Mouse (Mus musculus) spleen, adult 2 months (tissue): ENCODE data around the gene Khdc1b. TPM values are rescaled to one million over a fixed set of nuclear protein-coding genes. Genes with fewer than 3 reads are reported as not detected.

Experiments used
- DNase-seq, 2 experiments: peaks; one replicate each; pipeline versions ENCODE4 v3.0.0 to v3.0.0-alpha.2; 2012 to 2021; ENCODE audit warnings: low spot score in 2 of 2, low read depth in 1 of 2
- H3K27ac ChIP-seq: fragments of 200-500 bp; 2 replicates; pipeline ENCODE4 v1.5.1; 2012; ENCODE audit warnings: low read length, inconsistent platforms; ENCODE audit not compliant: insufficient read depth
- H3K27me3 ChIP-seq: fragments of 200-500 bp; 2 replicates; pipeline ENCODE4 v1.6.1; 2012; ENCODE audit warnings: mild to moderate bottlenecking, moderate library complexity, low read length, inconsistent platforms; ENCODE audit not compliant: control insufficient read depth, insufficient read depth
- H3K36me3 ChIP-seq: fragments of 200-500 bp; 2 replicates; pipeline ENCODE4 v1.6.1; 2012; ENCODE audit warnings: mild to moderate bottlenecking, low read length, inconsistent platforms; ENCODE audit not compliant: control insufficient read depth, insufficient read depth
- H3K4me1 ChIP-seq: fragments of 200-500 bp; 2 replicates; pipeline ENCODE4 v1.6.1; 2011; ENCODE audit warnings: inconsistent platforms; ENCODE audit not compliant: control insufficient read depth, insufficient read depth, insufficient read length
- H3K4me3 ChIP-seq: fragments of 200-500 bp; 2 replicates; pipeline ENCODE4 v1.5.1; 2011; ENCODE audit warnings: mild to moderate bottlenecking, inconsistent platforms; ENCODE audit not compliant: insufficient read depth, insufficient read length; ENCODE audit errors: extremely low read depth
- CTCF ChIP-seq: fragments of 200-500 bp; IDR thresholded peaks from 2 replicates; pipeline ENCODE4 v1.5.1; 2011; ENCODE audit warnings: mild to moderate bottlenecking, inconsistent platforms; ENCODE audit not compliant: insufficient read depth, insufficient read length, insufficient replicate concordance; ENCODE audit errors: extremely low read depth
- POLR2A ChIP-seq: fragments of 200-500 bp; IDR thresholded peaks from 2 replicates; pipeline ENCODE4 v1.6.1; 2011; ENCODE audit warnings: low read depth, low read length, inconsistent platforms
- WGBS: fragments of 180-500 bp; shearing (Covaris S2); methylation state at CpG from one replicate; pipeline ENCODE4 v1.1.7; 2018; 5-methylcytosine and 5-hydroxymethylcytosine counted together
- polyA plus RNA-seq: library from polyadenylated mRNA; depleted of rRNA; stranded (reverse); fragments of >200 nt; gene quantifications from 2 replicates; pipeline ENCODE4 v1.2.3, GENCODE M21; 2012

Khdc1b gene
- polyA plus RNA-seq, 1 experiment: 0.04 TPM

- no peak overlapping the region for H3K27ac ChIP-seq
- no peak overlapping the region for H3K4me3 ChIP-seq
- H3K27me3 ChIP-seq: no peaks in the 10 kb centered on the region
- no peaks in the 10 kb centered on the region for H3K36me3 ChIP-seq
- no peaks in the 10 kb centered on the region for H3K4me1 ChIP-seq
- TF ChIP-seq POLR2A: no peak
- TF ChIP-seq CTCF: no peak
- 94% methylated on average over 8 of the region's 8 CpGs for WGBS
- DNase-seq: no peak
These were observed 19.4 kb downstream of the Khdc1b start for GRCm38 (mm10) chr1:21402804-21403203.

- Histone ChIP-seq H3K27ac (no peak overlapping the region), H3K36me3 (no peaks in the 10 kb centered on the region), H3K4me3 (no peak overlapping the region), H3K4me1 (no peaks in the 10 kb centered on the region), H3K27me3 (no peaks in the 10 kb centered on the region)
- DNase-seq: no peak
- TF ChIP-seq POLR2A: no peak
- TF ChIP-seq CTCF: no peak
- WGBS: 90% methylated on average over 2 of the region's 2 CpGs
These were observed 23.9 kb downstream of the Khdc1b start for GRCm38 (mm10) chr1:21407266-21407665.

GRCm38 (mm10) chr1:21411331-21412196 lies 28.2 kb downstream of the Khdc1b start:
- Histone ChIP-seq H3K36me3 (no peaks in the 10 kb centered on the region), H3K27me3 (no peaks in the 10 kb centered on the region), H3K27ac (no peak overlapping the region), H3K4me1 (no peaks in the 10 kb centered on the region), H3K4me3 (no peak overlapping the region)
- no peak for TF ChIP-seq POLR2A
- TF ChIP-seq CTCF: peak; percentile 37; the same call in 1 of the 2 replicates
- WGBS: 73% methylated on average over 18 of the region's 18 CpGs
- peak in 1 of 2 experiments; percentile 11 for DNase-seq

GRCm38 (mm10) chr1:21412197-21412555 lies 28.8 kb downstream of the Khdc1b start:
- Histone ChIP-seq H3K4me3 (no peak overlapping the region), H3K27ac (no peak overlapping the region), H3K27me3 (no peaks in the 10 kb centered on the region), H3K36me3 (no peaks in the 10 kb centered on the region), H3K4me1 (no peaks in the 10 kb centered on the region)
- DNase-seq: no peak
- WGBS: 91% methylated on average over 2 of the region's 2 CpGs
- no peak for TF ChIP-seq POLR2A
- no peak for TF ChIP-seq CTCF

- no peaks in the 10 kb centered on the region for H3K36me3 ChIP-seq
- DNase-seq: no peak
- H3K4me3 ChIP-seq: no peak overlapping the region
- no peaks in the 10 kb centered on the region for H3K27me3 ChIP-seq
- TF ChIP-seq CTCF: no peak
- no peak for TF ChIP-seq POLR2A
- no peak overlapping the region for H3K27ac ChIP-seq
- H3K4me1 ChIP-seq: no peaks in the 10 kb centered on the region
These were observed 36.0 kb downstream of the Khdc1b start for GRCm38 (mm10) chr1:21419370-21419769.

GRCm38 (mm10) chr1:21425654-21426053 lies 42.3 kb downstream of the Khdc1b start:
- TF ChIP-seq CTCF (no peak), POLR2A (no peak)
- Histone ChIP-seq H3K4me3 (no peak overlapping the region), H3K4me1 (no peaks in the 10 kb centered on the region), H3K36me3 (no peaks in the 10 kb centered on the region), H3K27me3 (no peaks in the 10 kb centered on the region), H3K27ac (no peak overlapping the region)
- no peak for DNase-seq
- 77% methylated on average over 2 of the region's 2 CpGs for whole genome bisulfite sequencing

- TF ChIP-seq POLR2A: no peak
- TF ChIP-seq CTCF: no peak
- H3K36me3 ChIP-seq: no peaks in the 10 kb centered on the region
- no peaks in the 10 kb centered on the region for H3K4me1 ChIP-seq
- H3K27ac ChIP-seq: no peak overlapping the region
- no peak overlapping the region for H3K4me3 ChIP-seq
- 88% methylated on average over 4 of the region's 4 CpGs for WGBS
- H3K27me3 ChIP-seq: no peaks in the 10 kb centered on the region
- DNase-seq: no peak
These were observed 44.7 kb downstream of the Khdc1b start for GRCm38 (mm10) chr1:21428079-21428478.
